Mouse (Mus musculus) bone marrow, adult 2 months (tissue): ENCODE data around the gene Ly86. TPM values are rescaled to one million over a fixed set of nuclear protein-coding genes. Genes with fewer than 3 reads are reported as not detected.
A peak's percentile ranks its signal among the peaks of the same experiment; 100 is the strongest.

Source experiments
- H3K27ac ChIP-seq: fragments of 200-500 bp; 2 replicates; pipeline ENCODE4 v1.5.1; 2012; ENCODE audit warnings: low read depth, mild to moderate bottlenecking, control low read depth, inconsistent platforms, low read length; ENCODE audit not compliant: control insufficient read depth, poor library complexity, insufficient read depth
- H3K4me1 ChIP-seq: fragments of 200-500 bp; 2 replicates; pipeline ENCODE4 v1.6.1; 2011; ENCODE audit warnings: low read length; ENCODE audit not compliant: control insufficient read depth, insufficient read depth
- H3K4me3 ChIP-seq: fragments of 200-500 bp; replicated peaks from 2 replicates; pipeline ENCODE3; 2011; ENCODE audit warnings: mild to moderate bottlenecking, low read depth, low read length, control low read depth; ENCODE audit not compliant: control insufficient read depth
- CTCF ChIP-seq: fragments of 200-500 bp; IDR thresholded peaks from 2 replicates; pipeline ENCODE4 v1.5.1; 2011; ENCODE audit warnings: low read length, control low read depth; ENCODE audit not compliant: control insufficient read depth, insufficient read depth
- POLR2A ChIP-seq: fragments of 200-500 bp; IDR thresholded peaks from 2 replicates; pipeline ENCODE4 v1.6.1; 2011; ENCODE audit warnings: low read depth, mild to moderate bottlenecking, control low read depth, low read length, borderline replicate concordance; ENCODE audit not compliant: control insufficient read depth
- WGBS: fragments of 180-500 bp; shearing (Covaris S2); methylation state at CpG from one replicate; pipeline ENCODE4 v1.1.7; 2018; 5-methylcytosine and 5-hydroxymethylcytosine counted together
- polyA plus RNA-seq: library from polyadenylated mRNA; stranded (reverse); fragments of >200 nt; gene quantifications from 2 replicates; pipeline ENCODE4 v1.2.4, GENCODE M21; 2011; ENCODE audit warnings: low replicate concordance; ENCODE audit not compliant: missing spikeins, insufficient read depth, insufficient read length

Ly86 gene
- polyA plus RNA-seq, result 10.7 and 18.8 TPM in 2 replicates

DNA sequence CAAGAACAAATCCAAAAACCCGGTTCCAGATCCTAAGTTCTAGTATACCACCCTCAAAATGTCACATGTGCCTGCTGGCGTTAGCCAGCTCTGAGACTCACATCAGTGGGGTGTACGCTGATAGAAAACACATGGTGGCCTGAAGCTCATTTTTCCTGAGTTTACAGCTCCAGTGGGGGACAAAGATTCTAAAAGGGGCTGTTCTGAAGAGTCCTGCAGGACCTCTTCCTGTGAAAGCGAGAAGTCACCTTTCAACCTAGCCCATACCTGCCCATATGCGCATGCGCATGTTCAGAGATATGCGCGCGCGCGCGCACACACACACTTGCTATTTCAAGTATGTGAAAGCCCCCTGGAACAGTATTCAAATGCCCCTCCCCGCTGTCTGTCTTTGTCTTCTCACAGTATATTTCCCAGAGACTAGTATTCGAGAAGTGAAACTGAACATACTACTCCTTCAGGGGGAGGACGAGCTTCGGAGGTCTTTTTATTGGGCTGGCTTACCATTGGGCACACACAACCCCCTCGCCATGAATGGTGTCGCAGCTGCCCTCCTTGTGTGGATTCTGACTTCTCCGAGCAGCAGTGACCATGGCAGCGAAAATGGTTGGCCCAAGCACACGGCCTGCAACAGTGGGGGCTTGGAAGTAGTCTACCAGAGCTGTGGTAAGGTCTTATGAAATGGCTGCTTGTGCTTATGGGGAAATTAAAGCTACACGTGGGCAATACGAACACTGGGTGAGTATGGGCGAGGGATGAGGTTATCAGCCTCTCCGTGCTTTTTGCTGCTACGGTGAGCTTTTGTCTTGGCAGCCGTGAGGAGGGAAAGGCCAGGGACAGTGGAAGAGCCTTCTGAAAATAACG, at the start of gene Ly86:
Gene Ly86, plus strand, starts transcription at position 300 of the 864 bp plus-strand sequence.
- 64% methylated on average over 28 of the region's 28 CpGs for WGBS
- peaks cover 5% of the 10 kb centered on the region; the same call in 1 of the 2 replicates for H3K4me1 ChIP-seq
- H3K27ac ChIP-seq, result peak within 1 kb of the TSS; percentile 84
- peak; percentile 48; the same call in 1 of the 2 replicates for TF ChIP-seq POLR2A
- TF ChIP-seq CTCF, result no peak
- peak within 1 kb of the TSS; percentile 72 for H3K4me3 ChIP-seq

GRCm38 (mm10) chr13:37297886-37298285, 47.1 kb upstream of the Ly86 start:
- WGBS, result 88% methylated on average over 5 of the region's 5 CpGs
- Histone ChIP-seq H3K4me3 (no peak overlapping the region), H3K4me1 (no peaks in the 10 kb centered on the region), H3K27ac (no peak overlapping the region)
- no peak for TF ChIP-seq POLR2A
- no peak for TF ChIP-seq CTCF

DNA sequence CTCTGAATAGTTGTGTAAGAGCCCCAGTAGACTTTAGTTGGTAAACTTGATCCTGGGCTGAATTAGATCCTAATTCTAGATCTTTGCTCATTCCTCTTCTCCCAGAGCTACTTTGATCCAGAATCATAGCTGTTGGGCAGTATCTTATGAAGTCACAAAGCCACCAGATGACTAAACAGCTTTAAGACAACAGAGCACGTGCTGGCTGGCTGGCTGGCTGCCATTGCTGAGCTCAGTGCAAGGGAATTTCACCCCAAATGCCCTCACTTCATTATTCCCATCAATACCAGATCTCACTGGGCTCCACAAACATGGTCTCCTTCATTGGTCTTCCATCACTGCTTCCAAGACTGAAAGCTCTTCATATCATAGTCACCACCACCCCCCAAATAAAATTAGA, 46.2 kb upstream of the Ly86 start:
- Histone ChIP-seq H3K4me3 (no peak overlapping the region), H3K27ac (no peak overlapping the region), H3K4me1 (no peaks in the 10 kb centered on the region)
- TF ChIP-seq POLR2A (no peak), CTCF (no peak)
- 58% methylated on average over 1 of the region's 1 CpGs for WGBS

GRCm38 (mm10) chr13:37302877-37303276, 42.1 kb upstream of the Ly86 start:
- H3K4me1 ChIP-seq, result no peaks in the 10 kb centered on the region
- no peak overlapping the region for H3K27ac ChIP-seq
- WGBS, result 79% methylated on average over 5 of the region's 5 CpGs
- no peak overlapping the region for H3K4me3 ChIP-seq
- no peak for TF ChIP-seq POLR2A
- TF ChIP-seq CTCF, result no peak

DNA sequence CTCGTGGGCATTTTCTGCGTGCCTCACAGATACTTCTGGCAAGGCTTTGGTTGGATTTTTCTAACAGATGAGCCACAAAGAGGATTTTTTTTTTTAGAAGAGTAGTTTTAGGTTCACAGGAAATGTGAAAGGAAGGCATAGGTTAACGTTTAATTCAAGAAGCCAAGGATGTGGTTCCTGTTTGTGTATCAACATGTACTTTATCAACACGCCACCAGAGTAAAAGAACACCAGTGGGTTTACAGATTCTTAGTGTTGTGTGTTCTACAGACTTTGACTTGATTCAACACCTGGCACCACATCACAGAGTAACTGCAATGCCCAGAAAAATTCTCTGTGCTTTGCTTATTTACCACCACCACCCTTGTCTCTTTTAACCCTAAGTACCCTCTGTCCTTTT, 37.0 kb upstream of the Ly86 start:
- no peak overlapping the region for H3K4me3 ChIP-seq
- H3K27ac ChIP-seq, result no peak overlapping the region
- 11% methylated on average over 4 of the region's 4 CpGs for WGBS
- H3K4me1 ChIP-seq, result no peaks in the 10 kb centered on the region
- TF ChIP-seq CTCF, result no peak
- no peak for TF ChIP-seq POLR2A

GRCm38 (mm10) chr13:37309296-37309695, 35.7 kb upstream of the Ly86 start:
- TF ChIP-seq CTCF (no peak), POLR2A (no peak)
- 79% methylated on average over 5 of the region's 5 CpGs for WGBS
- no peak overlapping the region for H3K27ac ChIP-seq
- H3K4me3 ChIP-seq, result no peak overlapping the region
- no peaks in the 10 kb centered on the region for H3K4me1 ChIP-seq

GRCm38 (mm10) chr13:37310331-37310730, 34.7 kb upstream of the Ly86 start:
- Histone ChIP-seq H3K4me1 (no peaks in the 10 kb centered on the region), H3K4me3 (no peak overlapping the region), H3K27ac (no peak overlapping the region)
- WGBS, result 26% methylated on average over 8 of the region's 8 CpGs
- TF ChIP-seq POLR2A (no peak), CTCF (no peak)

DNA sequence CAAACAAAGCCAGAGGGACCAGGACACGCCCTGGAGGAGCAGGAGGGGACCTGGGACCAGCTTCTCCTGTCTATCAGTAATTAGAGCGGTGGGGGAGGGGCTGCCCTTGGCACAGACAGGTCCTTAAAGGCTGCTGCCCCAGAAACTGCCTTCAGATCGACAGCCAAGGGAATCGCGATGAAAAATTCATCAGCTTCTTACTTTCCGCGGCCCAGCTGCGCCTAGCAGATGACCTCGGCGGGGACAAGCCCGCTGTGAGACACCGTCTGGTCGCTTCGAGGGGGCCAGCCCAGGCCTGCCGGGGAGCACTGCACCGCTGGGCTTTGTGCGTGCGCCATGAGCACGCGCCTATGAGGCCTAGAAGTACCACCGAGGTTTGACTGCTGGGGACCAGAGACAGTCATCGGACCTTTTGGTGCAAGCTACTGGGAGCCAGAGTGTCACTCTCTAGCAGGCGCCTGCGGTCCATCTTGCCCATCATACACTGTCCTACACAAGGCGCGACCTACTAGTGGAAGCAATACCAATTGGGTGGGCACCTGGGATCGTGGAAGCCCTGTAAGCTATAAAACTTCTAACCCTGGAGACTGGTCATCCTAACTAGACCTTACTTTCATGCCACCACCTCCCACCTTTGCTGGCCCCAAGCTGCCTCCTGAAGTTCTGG, 33.3 kb upstream of the Ly86 start:
- TF ChIP-seq CTCF (no peak), POLR2A (no peak)
- Histone ChIP-seq H3K4me1 (no peaks in the 10 kb centered on the region), H3K4me3 (no peak overlapping the region), H3K27ac (no peak overlapping the region)
- 82% methylated on average over 27 of the region's 27 CpGs for WGBS
